Mouse (Mus musculus): ENCODE measurements around the gene Herc1.
A peak's percentile ranks its signal among the peaks of the same experiment; 100 is the strongest.

The Herc1 gene

DNA sequence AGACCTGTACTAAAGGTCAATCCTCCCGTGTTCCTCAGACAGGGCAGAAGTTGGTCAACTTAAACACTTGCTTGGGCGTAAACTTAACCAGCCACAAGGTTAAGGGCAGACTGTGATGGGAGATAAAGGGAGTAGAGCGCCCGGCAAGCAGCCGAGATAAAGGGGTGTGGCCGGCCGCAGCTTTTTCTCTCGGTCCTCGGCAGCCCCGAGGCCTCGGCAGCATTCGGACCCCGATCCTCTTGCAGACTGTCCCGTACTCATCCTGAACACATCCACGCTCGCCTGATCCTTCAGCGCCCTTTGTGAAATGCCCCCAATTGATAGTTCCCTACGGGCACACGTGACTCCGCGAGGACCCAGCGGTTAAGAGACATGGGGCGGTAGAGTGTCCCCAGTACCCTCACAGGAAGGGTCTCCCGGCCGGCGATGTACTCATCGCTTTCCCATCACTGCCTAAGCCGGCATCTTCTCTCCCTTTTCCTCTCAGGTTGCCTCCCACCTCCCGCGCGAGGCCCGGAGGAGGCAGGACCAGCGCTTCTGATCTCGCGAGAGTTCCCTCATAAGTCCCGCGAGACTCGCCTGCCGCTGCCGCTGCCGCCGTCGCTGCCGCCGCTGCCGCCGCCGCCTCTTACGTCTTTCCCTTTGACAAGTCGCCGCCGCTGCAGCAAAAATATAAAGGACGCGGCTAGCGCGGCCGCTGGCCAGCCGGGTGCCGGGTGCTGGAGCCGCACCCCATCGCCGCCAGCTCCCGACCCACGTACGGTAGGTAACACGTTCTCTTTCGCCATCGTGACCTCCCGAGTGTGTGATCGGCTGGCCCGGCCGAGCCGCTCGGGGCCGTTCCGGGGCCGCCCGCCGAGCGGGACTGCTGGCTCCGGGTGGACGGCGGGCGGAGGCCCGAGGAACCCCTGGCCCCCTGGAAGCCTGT, at the start of gene Herc1:
Herc1 (plus strand) TSS at position 591 of the 928 bp plus-strand sequence.
- DNase-seq (ENCODE audit: low read depth) = peak; percentile 92

GRCm38 (mm10) chr9:66304320-66305090, 45.7 kb upstream of the Herc1 start:
- DNase-seq (ENCODE audit: low read depth) = no peak

GRCm38 (mm10) chr9:66305121-66306112, 44.8 kb upstream of the Herc1 start:
- DNase-seq (ENCODE audit: low read depth) = no peak

- DNase-seq (ENCODE audit: low read depth) = no peak
These were observed 43.8 kb upstream of the Herc1 start for GRCm38 (mm10) chr9:66306414-66306813.

- DNase-seq (ENCODE audit: low read depth) = no peak
These were observed 42.9 kb upstream of the Herc1 start for GRCm38 (mm10) chr9:66307341-66307740.

- DNase-seq (ENCODE audit: low read depth) = no peak
These were observed 41.5 kb upstream of the Herc1 start for GRCm38 (mm10) chr9:66308741-66309140.

DNA sequence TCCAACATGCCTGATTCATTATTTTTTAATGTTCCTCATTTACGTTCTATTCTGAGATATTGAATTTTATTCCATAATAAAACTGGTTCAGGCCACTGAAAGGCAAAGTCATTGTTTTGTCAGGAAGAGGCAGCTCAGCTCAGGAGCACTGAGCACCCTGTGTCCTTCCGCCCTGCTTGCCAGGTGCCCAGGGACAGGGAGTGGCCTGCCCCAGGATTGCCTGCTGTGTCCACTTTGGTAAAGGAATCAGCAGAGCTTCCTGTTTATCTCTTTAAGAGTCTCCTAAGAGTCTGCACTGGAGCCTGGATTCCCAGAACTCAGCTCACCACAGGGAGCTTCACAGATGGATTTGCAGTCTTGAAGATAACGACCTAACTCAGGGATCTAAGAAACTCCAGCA, 38.8 kb upstream of the Herc1 start:
- DNase-seq (ENCODE audit: low read depth) = no peak

DNA sequence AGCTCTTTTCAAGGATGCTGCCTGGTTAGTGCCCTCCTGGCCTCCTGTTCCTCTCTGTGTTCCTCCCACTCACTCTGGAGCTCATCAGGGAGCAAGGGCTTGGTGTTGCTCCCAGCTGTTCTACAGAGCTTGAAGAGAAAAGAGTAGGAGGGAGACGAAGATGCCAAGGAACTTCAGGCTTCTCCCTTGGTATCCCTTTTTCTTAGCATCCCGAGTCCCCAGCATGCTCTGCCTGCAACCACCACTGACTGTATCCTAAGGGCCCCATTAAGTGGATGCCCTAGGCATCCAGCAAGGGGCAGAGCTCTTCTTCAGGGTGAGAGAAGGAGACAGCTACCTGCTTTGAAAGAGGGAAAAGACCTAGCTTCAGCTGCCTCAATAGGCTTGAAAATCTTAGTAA, 33.6 kb upstream of the Herc1 start:
- no peak for DNase-seq (ENCODE audit: low read depth)

DNA sequence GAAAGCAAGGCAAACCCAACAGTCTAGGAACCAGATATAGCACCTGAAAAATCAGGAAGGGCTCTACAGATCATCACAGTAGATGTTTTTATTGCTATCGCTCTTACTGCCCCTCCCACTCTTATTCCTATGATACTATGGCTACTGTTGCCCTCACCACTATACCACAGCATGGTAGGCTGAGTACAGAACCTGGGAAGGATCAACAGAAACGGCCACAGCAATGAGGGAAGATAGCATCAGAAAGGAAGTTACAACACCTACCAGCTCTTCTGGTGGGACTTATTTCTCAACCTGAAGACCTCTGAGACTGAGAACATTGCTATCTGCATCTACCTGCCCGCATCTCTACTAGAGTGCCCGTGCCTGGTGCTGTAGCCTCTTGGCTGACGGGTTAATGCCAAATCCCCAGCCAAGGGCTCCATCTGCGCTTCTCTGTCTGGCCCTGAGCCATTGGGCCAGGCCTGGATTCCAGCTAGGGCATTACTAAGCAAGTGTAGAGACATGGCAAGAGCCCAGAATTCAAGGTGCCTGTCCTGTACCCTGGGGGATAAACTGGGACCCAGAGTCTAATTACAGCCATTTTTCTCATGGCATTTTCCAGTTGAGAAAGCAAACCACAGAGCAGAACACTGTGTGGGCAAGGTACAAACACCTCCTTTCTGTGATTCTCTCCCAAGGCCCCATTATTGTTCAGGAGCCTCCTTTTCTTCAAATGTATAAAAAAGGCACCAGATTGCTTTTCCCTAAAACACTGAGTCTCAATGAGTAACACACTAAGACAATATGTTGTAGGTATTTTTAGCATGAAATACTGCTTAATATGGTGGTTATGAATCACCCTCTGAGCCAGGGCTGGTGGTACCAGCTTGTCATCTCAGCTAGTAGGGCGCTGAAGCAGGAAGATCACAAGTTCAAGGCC, 28.0 kb upstream of the Herc1 start:
- no peak for DNase-seq (ENCODE audit: low read depth)

DNA sequence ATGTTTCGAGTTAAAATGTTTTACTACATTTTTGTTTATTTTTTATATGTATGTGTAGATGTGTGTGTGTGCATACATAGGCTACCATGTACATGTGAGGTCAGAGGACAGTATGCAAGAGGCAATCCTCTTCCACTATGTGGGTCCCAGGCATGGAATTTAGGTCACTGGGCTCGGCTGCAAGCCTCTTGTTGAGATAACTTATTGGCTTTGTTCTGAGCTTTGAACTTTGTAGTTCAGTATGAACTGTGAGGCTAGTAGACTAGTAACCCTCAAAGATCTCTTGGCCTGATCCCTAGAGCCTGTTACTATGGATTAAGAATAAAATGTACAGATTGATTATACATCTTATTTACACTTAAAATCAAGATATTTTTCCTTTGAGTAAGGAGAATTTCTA, 23.4 kb upstream of the Herc1 start:
- no peak for DNase-seq (ENCODE audit: low read depth)

DNA sequence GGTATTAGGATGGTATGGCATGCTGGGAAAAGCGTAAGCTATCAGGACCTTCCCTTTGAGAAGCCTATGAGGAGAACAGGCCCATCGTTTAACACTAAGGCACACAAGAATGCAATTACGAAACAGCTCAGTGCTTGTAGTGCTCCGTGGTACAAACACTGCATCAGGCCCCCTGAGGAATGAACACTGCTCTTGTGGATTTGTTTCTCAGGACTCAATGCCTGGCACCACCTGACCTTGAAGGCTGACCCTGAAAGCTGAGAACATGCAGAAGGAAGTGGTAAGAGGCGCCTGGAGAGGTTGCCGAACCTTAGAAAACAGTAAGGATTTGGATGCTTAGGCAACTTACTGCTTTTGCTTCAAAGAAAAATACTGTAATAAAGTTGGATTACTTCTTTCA, 20.8 kb upstream of the Herc1 start:
- DNase-seq (ENCODE audit: low read depth) = no peak

GRCm38 (mm10) chr9:66330437-66330836, 19.8 kb upstream of the Herc1 start:
- no peak for DNase-seq (ENCODE audit: low read depth)

DNA sequence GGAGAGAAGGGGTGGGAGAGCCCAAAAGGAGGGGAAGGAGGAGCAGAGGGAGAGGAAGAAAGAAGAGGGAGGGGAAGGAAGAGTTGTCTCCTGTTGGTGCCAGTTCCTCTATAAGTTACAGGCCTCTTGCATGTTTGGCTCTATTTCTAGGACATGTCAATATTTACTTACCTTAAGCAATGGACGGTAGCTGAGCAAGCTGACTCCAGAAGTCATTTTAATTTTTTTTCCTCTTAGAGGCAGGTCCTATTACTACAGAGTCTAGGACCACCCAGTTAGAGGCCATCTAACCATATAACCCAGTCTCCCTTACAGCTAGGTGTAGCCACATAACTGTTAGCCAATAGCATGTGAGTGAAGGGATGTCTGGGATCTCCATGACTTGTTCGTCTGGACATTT, 18.7 kb upstream of the Herc1 start:
- no peak for DNase-seq (ENCODE audit: low read depth)

- no peak for DNase-seq (ENCODE audit: low read depth)
These were observed 17.9 kb upstream of the Herc1 start for GRCm38 (mm10) chr9:66332393-66332792.

GRCm38 (mm10) chr9:66337280-66337679, 13.0 kb upstream of the Herc1 start:
- no peak for DNase-seq (ENCODE audit: low read depth)

- DNase-seq (ENCODE audit: low read depth) = no peak
These were observed 12.1 kb upstream of the Herc1 start for GRCm38 (mm10) chr9:66338005-66338782.

- no peak for DNase-seq (ENCODE audit: low read depth)
These were observed 10.5 kb upstream of the Herc1 start for GRCm38 (mm10) chr9:66339714-66340113.

- DNase-seq (ENCODE audit: low read depth) = no peak
These were observed 9.7 kb upstream of the Herc1 start for GRCm38 (mm10) chr9:66340394-66341094.

DNA sequence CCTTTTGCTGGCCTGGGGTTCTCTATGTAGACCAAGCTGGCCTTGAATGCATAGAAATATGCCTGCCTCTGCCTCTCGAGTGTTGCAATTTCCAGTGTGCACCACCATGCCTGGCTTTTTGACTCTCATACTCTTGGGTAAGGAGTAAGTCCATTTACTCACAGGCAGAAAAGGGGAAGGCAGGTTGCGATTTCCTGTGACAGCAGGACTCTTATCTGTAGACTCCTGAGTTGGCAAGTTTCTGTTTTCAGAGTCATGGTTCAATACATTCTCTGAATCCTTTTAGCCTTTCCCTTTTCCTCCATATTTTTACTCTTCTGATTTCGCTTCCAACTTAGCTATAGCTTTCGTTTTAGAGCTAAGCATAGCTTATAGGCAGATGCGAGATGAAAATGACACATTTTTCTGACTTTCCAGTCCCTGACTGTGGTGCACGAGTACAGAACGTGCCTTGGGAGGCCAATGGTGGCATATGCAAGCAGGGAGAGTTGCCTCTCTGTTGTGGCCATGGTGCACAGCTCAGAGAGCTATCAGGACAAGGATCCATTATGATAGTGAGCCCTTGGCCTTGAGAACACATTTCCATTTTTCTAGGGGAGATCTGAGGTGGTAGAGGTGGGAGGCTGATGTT, 2.7 kb upstream of the Herc1 start:
- peak; percentile 35 for DNase-seq (ENCODE audit: low read depth)

Data from c-Kit-positive CD71-negative TER-119-negative erythroid progenitor cells, embryonic 14.5 days (primary cell).